Comparison of ENCODE assay signal across 16 mouse cellular contexts in genomic region chr11:70820120-70820519, GRCm38 (mm10). TPM values are rescaled to one million over a fixed set of nuclear protein-coding genes. Genes with fewer than 3 reads are reported as not detected.
"Had no signal": no experiment of that assay in that cellular context is flagged by ENCODE, and none has a peak within 500 bp of the region (broad histone marks: within the 10 kb centered on the region; RNA-seq: fewer than 3 reads in every experiment).

No protein-coding gene starts in this region.

- H3K9me3 ChIP-seq: neural tube, embryonic 13.5 days; neural tube, embryonic 15.5 days; stomach, embryonic 15.5 days had no signal

- H3K4me3 ChIP-seq: neural tube, embryonic 13.5 days; neural tube, embryonic 15.5 days; stomach, embryonic 15.5 days had no signal

- H3K27me3 ChIP-seq: neural tube, embryonic 13.5 days; neural tube, embryonic 15.5 days; stomach, embryonic 15.5 days had no signal

- DNase-seq: retina, postnatal 1 day; right cerebral cortex, adult 18-20 months; right cerebral cortex, postnatal 25 days; right cerebral cortex, postnatal 4 days; spleen, adult 18-20 months; thymus, adult 18-20 months; thymus, adult 2 months; thymus, postnatal 14 days; thymus, postnatal 25 days; thymus, postnatal 36 days; thymus, postnatal 4 days had no signal

- H3K4me2 ChIP-seq: neural tube, embryonic 13.5 days; neural tube, embryonic 15.5 days; stomach, embryonic 15.5 days had no signal

- H3K4me1 ChIP-seq: neural tube, embryonic 15.5 days; stomach, embryonic 15.5 days had no signal

- H3K36me3 ChIP-seq: neural tube, embryonic 13.5 days; neural tube, embryonic 15.5 days; stomach, embryonic 15.5 days had no signal

- H3K9ac ChIP-seq: neural tube, embryonic 13.5 days; neural tube, embryonic 15.5 days; stomach, embryonic 15.5 days had no signal

- H3K27ac ChIP-seq: neural tube, embryonic 13.5 days; neural tube, embryonic 15.5 days; stomach, embryonic 15.5 days; stomach, postnatal 0 days had no signal

RNA-seq across cellular contexts. Expression of gene Scimp, which starts 7.7 kb away (rescaled TPM):
- polyA plus RNA-seq: neural tube, embryonic 13.5 days; neural tube, embryonic 14.5 days had no signal
